8 mouse cellular contexts compared by ENCODE assay signal in the genomic region with DNA sequence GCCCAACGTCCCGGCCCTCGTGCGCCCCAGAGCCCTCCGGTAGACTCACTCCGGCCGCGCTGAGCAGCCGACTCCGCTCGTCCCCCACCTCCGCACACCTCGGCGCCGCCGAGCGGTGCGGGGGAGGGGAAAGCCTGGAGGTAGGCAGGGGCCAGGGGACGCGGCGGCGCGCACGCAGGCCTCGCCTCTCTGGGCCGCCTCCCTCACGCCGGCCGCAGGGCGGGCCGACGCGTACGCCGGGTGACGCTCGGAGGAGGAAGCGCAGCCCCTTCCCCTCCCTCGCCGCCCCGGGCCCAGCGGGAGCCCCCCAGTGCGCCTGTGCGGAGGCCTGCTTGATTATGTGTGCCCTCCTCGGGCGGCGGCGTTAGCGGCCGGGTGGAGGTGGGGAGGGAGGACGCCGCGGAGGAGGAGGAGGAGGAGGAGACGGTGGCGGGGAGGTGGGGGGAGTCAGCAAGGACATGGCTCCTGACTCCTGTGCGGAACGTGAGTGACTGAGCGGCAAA. TPM values are rescaled to one million over a fixed set of nuclear protein-coding genes. Genes with fewer than 3 reads are reported as not detected.
A peak's percentile ranks its signal among the peaks of the same experiment; 100 is the strongest.
DNase-seq lines count a peak whose midpoint lies in the region; ATAC-seq lines count a peak whose summit lies in the region.

No protein-coding gene starts in this region.

- H3K4me1 ChIP-seq in hindbrain, embryonic 11.5 days (replicated peaks; ENCODE audit: control insufficient read depth, insufficient read depth, low read length) = no peaks in the 10 kb centered on the region

- peak; percentile 95 for ATAC-seq in hindbrain, embryonic 11.5 days (ENCODE audit: low FRiP score)

- peak overlapping the region; percentile 91 for H3K4me2 ChIP-seq in hindbrain, embryonic 11.5 days (replicated peaks; ENCODE audit: low read depth, low read length)

- H3K4me3 ChIP-seq in hindbrain, embryonic 11.5 days (ENCODE audit: low read depth, low read length) = peak overlapping the region; percentile 79

- peak; percentile 98 for DNase-seq in Muller cell, postnatal 12 days (ENCODE audit: inconsistent ontology term)
- DNase-seq in cerebellum, adult 9-10 months = peak; percentile 93
- peak; percentile 80 to 89 for DNase-seq in frontal cortex, adult 2 months (ENCODE audit: extremely low spot score in 1 of 2, low spot score in 1 of 2)
- DNase-seq in hindbrain, embryonic 11.5 days (ENCODE audit: low spot score) = peak; percentile 95
- peak; percentile 74 to 90 for DNase-seq in layer of hippocampus, postnatal 25 days (ENCODE audit: extremely low spot score in 1 of 2, low spot score in 1 of 2)
- DNase-seq in lung, postnatal 14 days = peak; percentile 89
- peak; percentile 82 for DNase-seq in retina, adult 2 months (ENCODE audit: low read depth, low spot score)
- peak; percentile 95 for DNase-seq in thymus, postnatal 25 days

- H3K9me3 ChIP-seq in hindbrain, embryonic 11.5 days (ENCODE audit: control insufficient read depth, low read length) = no peaks in the 10 kb centered on the region

- peak overlapping the region; percentile 98 for H3K9ac ChIP-seq in hindbrain, embryonic 11.5 days (ENCODE audit: low read depth, low read length)

- H3K36me3 ChIP-seq in hindbrain, embryonic 11.5 days (ENCODE audit: control insufficient read depth, insufficient read depth, low read length) = no peaks in the 10 kb centered on the region

- WGBS in hindbrain, embryonic 11.5 days = under 1% methylated on average over 37 of the region's 58 CpGs

- peak overlapping the region; percentile 100 for H3K27ac ChIP-seq in hindbrain, embryonic 11.5 days (ENCODE audit: low read depth, low read length)

- H3K27me3 ChIP-seq in hindbrain, embryonic 11.5 days (ENCODE audit: control insufficient read depth, insufficient read depth, low read length) = no peaks in the 10 kb centered on the region

RNA-seq across cellular contexts. Expression of a gene that starts 9.4 kb away (rescaled TPM):
- 40.7 and 44.6 TPM in 2 replicates for polyA plus RNA-seq in frontal cortex, adult 2 months (2012; rRNA removed)
- polyA plus RNA-seq in hindbrain, embryonic 11.5 days (2014; fragmentation: Nextera tagmentation; extraction: Ambion mirVana) = 48.0 and 62.2 TPM in 2 replicates
- 10 to 100 TPM; 53.0 to 58.9 TPM for total RNA-seq in layer of hippocampus, postnatal 25 days (2021)

RNA-seq across cellular contexts. Expression of a gene that starts 15.6 kb away (rescaled TPM):
- polyA plus RNA-seq in frontal cortex, adult 2 months (2012; rRNA removed) = 3.9 and 5.3 TPM in 2 replicates
- polyA plus RNA-seq in hindbrain, embryonic 11.5 days (2014; fragmentation: Nextera tagmentation; extraction: Ambion mirVana) = 19.6 and 20.1 TPM in 2 replicates
- total RNA-seq in layer of hippocampus, postnatal 25 days (2021) = 10 to 100 TPM; 14.6 to 17.0 TPM

RNA-seq across cellular contexts. Expression of a gene that starts 26.9 kb away (rescaled TPM):
- 1.5 and 1.9 TPM in 2 replicates for polyA plus RNA-seq in frontal cortex, adult 2 months (2012; rRNA removed)
- polyA plus RNA-seq in hindbrain, embryonic 11.5 days (2014; fragmentation: Nextera tagmentation; extraction: Ambion mirVana) = 8.5 and 10.7 TPM in 2 replicates
- 1 to 10 TPM; 2.7 to 3.3 TPM for total RNA-seq in layer of hippocampus, postnatal 25 days (2021)

Comparison
In these comparisons a context has a peak if more than half of its experiments do, and no peak if none do; other contexts are left out.
1. Peak in every context shown above with its lines: DNase-seq, ATAC-seq, H3K4me3 ChIP-seq and H3K27ac ChIP-seq.